Mouse (Mus musculus): ENCODE measurements around the gene Cbx5. TPM values are rescaled to one million over a fixed set of nuclear protein-coding genes. Genes with fewer than 3 reads are reported as not detected.

The Cbx5 gene
- polyA plus RNA-seq, 1 experiment from 2014 or later: 176 TPM

DNA sequence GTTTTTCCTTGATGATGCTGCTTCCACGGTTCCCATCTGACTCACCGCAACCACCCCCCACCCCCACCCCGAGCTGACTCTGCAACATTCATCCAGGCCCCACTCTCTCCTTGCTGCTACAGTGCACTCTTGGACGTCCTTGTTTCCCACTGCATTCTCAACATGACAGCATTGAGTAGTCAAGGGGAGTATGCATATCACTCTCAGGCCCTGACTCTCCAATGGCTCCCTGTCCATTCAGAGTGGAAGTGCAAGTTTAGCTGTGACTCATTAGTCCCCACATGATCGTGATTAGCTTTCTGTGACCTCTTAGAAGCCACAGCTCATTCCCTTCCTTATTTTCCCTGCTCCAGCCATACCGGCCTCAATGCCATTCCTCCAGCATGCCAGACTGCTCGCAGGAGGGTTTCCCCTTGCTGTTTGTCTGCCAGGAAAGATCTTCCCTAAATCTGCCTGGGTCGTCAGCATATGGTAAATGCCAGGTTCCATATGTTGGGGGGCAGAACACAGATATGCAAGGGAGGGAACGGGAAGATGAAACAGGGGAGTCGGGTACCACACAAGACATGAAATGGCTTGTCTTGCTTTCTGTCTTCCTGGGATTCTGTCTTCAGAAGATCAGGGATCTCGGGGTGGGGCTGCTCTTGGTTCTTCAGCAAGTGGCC lies 93.8 kb downstream of the Cbx5 start:
- Histone ChIP-seq H3K9me3 (no peaks in the 10 kb centered on the region), H3K27me3 (peaks cover 85% of the 10 kb centered on the region), H3K27ac (no peak overlapping the region), H3K4me3 (no peak overlapping the region), H3K9ac (no peak overlapping the region), H3K4me2 (replicated peaks) (no peak overlapping the region), H3K36me3 (no peaks in the 10 kb centered on the region), H3K4me1 (peaks cover 5% of the 10 kb centered on the region)
- WGBS: 58% methylated on average over 11 of the region's 11 CpGs
- no peak for ATAC-seq (ENCODE audit: insufficient number of reproducible peaks, insufficient read depth, low FRiP score, low TSS enrichment)

DNA sequence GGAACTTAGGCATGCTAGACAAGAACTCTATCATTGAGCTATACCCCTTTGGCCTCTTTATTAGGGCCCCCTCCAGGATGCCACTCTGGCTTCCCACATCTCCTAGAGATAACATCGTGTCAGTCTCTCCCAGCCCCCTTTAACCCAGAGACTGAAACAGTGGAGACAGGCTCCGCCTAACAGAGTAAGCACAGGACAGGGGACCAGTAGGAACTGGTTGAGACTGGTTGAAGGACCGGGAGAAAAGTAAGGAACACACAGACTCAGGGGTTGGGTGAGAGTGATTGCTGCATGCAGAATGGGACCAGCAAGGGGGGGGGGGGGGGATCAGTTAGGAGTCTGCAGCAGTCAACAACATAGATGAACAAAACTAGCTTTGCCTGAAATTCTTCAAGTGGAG lies 95.4 kb downstream of the Cbx5 start:
- H3K27ac ChIP-seq: no peak overlapping the region
- H3K9me3 ChIP-seq: no peaks in the 10 kb centered on the region
- H3K4me3 ChIP-seq: no peak overlapping the region
- 38% methylated on average over 3 of the region's 3 CpGs for WGBS
- H3K27me3 ChIP-seq: peaks cover 87% of the 10 kb centered on the region
- peaks cover 5% of the 10 kb centered on the region for H3K4me1 ChIP-seq
- H3K36me3 ChIP-seq: no peaks in the 10 kb centered on the region
- H3K4me2 ChIP-seq (replicated peaks): no peak overlapping the region
- no peak for ATAC-seq (ENCODE audit: insufficient number of reproducible peaks, insufficient read depth, low FRiP score, low TSS enrichment)
- H3K9ac ChIP-seq: no peak overlapping the region

MicroRNAs within 50 kb of the gene (microRNA counts, 519-probe panel; counts per million panel counts)
- microRNA mmu-miR-148b: 4,895 counts per million, percentile 86 among the panel's probes with 10 or more counts

Small RNA genes lying within 50 kb of the gene (microRNA-seq; reads per million reads assigned to microRNA genes)
- gene Mir148b: 241 reads per million, percentile 64 among the genes with 10 or more reads in this experiment

Other genes starting within 250 kb of the Cbx5 start
- not detected in 2 replicates for gene Hoxc8, start 249.2 kb downstream of the Cbx5 start, polyA plus RNA-seq (2016; fragmentation: Nextera tagmentation; extraction: Ambion mirVana)
- gene Hoxc6, start 241.6 kb downstream of the Cbx5 start, polyA plus RNA-seq (2016; fragmentation: Nextera tagmentation; extraction: Ambion mirVana): not detected in 2 replicates
- 0.92 and 1.2 TPM in 2 replicates for gene Hoxc4, start 220.9 kb downstream of the Cbx5 start, polyA plus RNA-seq (2016; fragmentation: Nextera tagmentation; extraction: Ambion mirVana)
- gene Smug1, start 72.7 kb downstream of the Cbx5 start, polyA plus RNA-seq (2016; fragmentation: Nextera tagmentation; extraction: Ambion mirVana): 16.6 and 18.8 TPM in 2 replicates
- gene Hnrnpa1, start 616 bp upstream of the Cbx5 start, polyA plus RNA-seq (2016; fragmentation: Nextera tagmentation; extraction: Ambion mirVana): 1,204 and 1,244 TPM in 2 replicates
- gene Nfe2, start 18.6 kb upstream of the Cbx5 start, polyA plus RNA-seq (2016; fragmentation: Nextera tagmentation; extraction: Ambion mirVana): 4.9 and 5.2 TPM in 2 replicates
- gene Copz1, start 32.9 kb upstream of the Cbx5 start, polyA plus RNA-seq (2016; fragmentation: Nextera tagmentation; extraction: Ambion mirVana): 257 and 268 TPM in 2 replicates
- 0.47 and 0.67 TPM in 2 replicates for gene Gpr84, start 70.8 kb upstream of the Cbx5 start, polyA plus RNA-seq (2016; fragmentation: Nextera tagmentation; extraction: Ambion mirVana)
- 12.6 and 14.5 TPM in 2 replicates for gene Zfp385a, start 100.3 kb upstream of the Cbx5 start, polyA plus RNA-seq (2016; fragmentation: Nextera tagmentation; extraction: Ambion mirVana)
- gene Itga5, start 126.9 kb upstream of the Cbx5 start, polyA plus RNA-seq (2016; fragmentation: Nextera tagmentation; extraction: Ambion mirVana): 49.4 and 50.9 TPM in 2 replicates
- not detected in 2 replicates for gene Gtsf1, start 190.7 kb upstream of the Cbx5 start, polyA plus RNA-seq (2016; fragmentation: Nextera tagmentation; extraction: Ambion mirVana)
- gene Gtsf2, start 208.7 kb upstream of the Cbx5 start, polyA plus RNA-seq (2016; fragmentation: Nextera tagmentation; extraction: Ambion mirVana): not detected in 2 replicates
- gene Nckap1l, start 214.0 kb upstream of the Cbx5 start, polyA plus RNA-seq (2016; fragmentation: Nextera tagmentation; extraction: Ambion mirVana): 1.6 and 1.9 TPM in 2 replicates

Measured in embryonic facial prominence, embryonic 12.5 days (tissue).